Mouse (Mus musculus) MEL (cell line): ENCODE measurements at regions not wholly inside any gene's neighbourhood (a gene's known extent, or its start where the extent isn't known, plus 50 kb on each side); places are given as distances from the start of the nearest gene placed in this dataset.

Experiments
- DNase-seq: peaks from one replicate; pipeline ENCODE4 v3.0.0; 2011; ENCODE audit warnings: low read depth, low spot score
- H3K27ac ChIP-seq: 2 replicates; pipeline ENCODE4 v1.5.1; 2012; ENCODE audit warnings: low read depth, mild to moderate bottlenecking, control low read depth, low read length, moderate library complexity; ENCODE audit not compliant: control insufficient read depth
- H3K27me3 ChIP-seq, 2 experiments: fragments of 150-350 bp in 1 of 2; sonication (generic) in 1 of 2; 2 replicates each; pipeline ENCODE4 v1.6.1; 2012; ENCODE audit warnings: low read length in 2 of 2, mild to moderate bottlenecking in 2 of 2, improper control_type of control experiment in 1 of 2, moderate library complexity in 1 of 2; ENCODE audit not compliant: insufficient read depth in 2 of 2, control insufficient read depth in 1 of 2
- H3K36me3 ChIP-seq, 2 experiments: 2 replicates each; pipeline ENCODE4 v1.6.1; 2012 to 2014; ENCODE audit warnings: low read length in 2 of 2, improper control_type of control experiment in 1 of 2, inconsistent platforms in 1 of 2, mild to moderate bottlenecking in 1 of 2; ENCODE audit not compliant: insufficient read depth in 2 of 2, control insufficient read depth in 1 of 2
- H3K4me1 ChIP-seq, 2 experiments: fragments of 150-350 bp in 1 of 2; sonication (generic) in 1 of 2; 2 replicates each; pipeline ENCODE4 v1.6.1; 2012; ENCODE audit warnings: low read length in 2 of 2, improper control_type of control experiment in 1 of 2, mild to moderate bottlenecking in 1 of 2; ENCODE audit not compliant: insufficient read depth in 2 of 2, control insufficient read depth in 1 of 2
- H3K4me3 ChIP-seq, 2 experiments: fragments of 150-350 bp in 1 of 2; sonication (generic) in 1 of 2; 2 replicates each; pipeline ENCODE4 v1.5.1; 2012; ENCODE audit warnings: low read depth in 2 of 2, low read length in 2 of 2, mild to moderate bottlenecking in 2 of 2, moderate library complexity in 2 of 2, control low read depth in 1 of 2, improper control_type of control experiment in 1 of 2; ENCODE audit not compliant: control insufficient read depth in 1 of 2, insufficient read depth in 1 of 2
- H3K79me2 ChIP-seq: 2 replicates; pipeline ENCODE4 v1.6.1; 2012; ENCODE audit warnings: mild to moderate bottlenecking, low read length, moderate library complexity; ENCODE audit not compliant: control insufficient read depth, poor library complexity, insufficient read depth
- H3K9ac ChIP-seq: 2 replicates; pipeline ENCODE4 v1.6.1; 2012; ENCODE audit warnings: low read depth, mild to moderate bottlenecking, control low read depth, low read length, moderate library complexity; ENCODE audit not compliant: control insufficient read depth, poor library complexity, severe bottlenecking
- H3K9me3 ChIP-seq: fragments of 150-350 bp; sonication (generic); replicated peaks from 2 replicates; pipeline ENCODE4 v1.6.1; 2012; ENCODE audit warnings: mild to moderate bottlenecking, low read length, improper control_type of control experiment, moderate library complexity; ENCODE audit not compliant: insufficient read depth
- CHD1 ChIP-seq: IDR thresholded peaks from 2 replicates; pipeline ENCODE4 v1.6.1; 2012; ENCODE audit warnings: low read depth, mild to moderate bottlenecking, inconsistent platforms, low read length, improper control_type of control experiment
- CTCF ChIP-seq, 3 experiments: IDR thresholded peaks in 2 of 3; conservative IDR thresholded peaks in 1 of 3; 2 replicates each; pipeline ENCODE4 v1.5.1; 2011 to 2012; ENCODE audit warnings: low read length in 3 of 3, low read depth in 2 of 3, mild to moderate bottlenecking in 2 of 3, improper control_type of control experiment in 1 of 3, inconsistent platforms in 1 of 3, mixed read lengths in 1 of 3, moderate library complexity in 1 of 3; ENCODE audit not compliant: control insufficient read depth in 1 of 3, insufficient read depth in 1 of 3, poor library complexity in 1 of 3, severe bottlenecking in 1 of 3
- EP300 ChIP-seq, 2 experiments: IDR thresholded peaks; 2 replicates each; pipeline ENCODE4 v1.6.1; 2011; ENCODE audit warnings: improper control_type of control experiment in 2 of 2, low read length in 2 of 2, low read depth in 1 of 2, mild to moderate bottlenecking in 1 of 2
- GABPA ChIP-seq: IDR thresholded peaks from 2 replicates; pipeline ENCODE4 v1.6.1; 2012; ENCODE audit warnings: low read depth, mild to moderate bottlenecking, inconsistent platforms, low read length, improper control_type of control experiment, moderate library complexity
- GATA1 ChIP-seq: IDR thresholded peaks from 2 replicates; pipeline ENCODE4 v1.6.1; 2011; ENCODE audit warnings: low read depth, low read length, improper control_type of control experiment
- HCFC1 ChIP-seq: IDR thresholded peaks from 2 replicates; pipeline ENCODE4 v1.6.1; 2012; ENCODE audit warnings: low read depth, mild to moderate bottlenecking, inconsistent platforms, low read length, improper control_type of control experiment, moderate library complexity
- JUND ChIP-seq: IDR thresholded peaks from 2 replicates; pipeline ENCODE4 v1.6.1; 2011; ENCODE audit warnings: low read depth, mild to moderate bottlenecking, improper control_type of control experiment, low read length
- KAT2A ChIP-seq: conservative IDR thresholded peaks from 2 replicates; pipeline ENCODE4 v1.6.1; 2012; ENCODE audit warnings: low read depth, low read length, improper control_type of control experiment, inconsistent platforms
- MAFK ChIP-seq: IDR thresholded peaks from 2 replicates; pipeline ENCODE4 v1.6.1; 2011; ENCODE audit warnings: low read depth, mild to moderate bottlenecking, low read length, improper control_type of control experiment, borderline replicate concordance
- MAX ChIP-seq: IDR thresholded peaks from 2 replicates; pipeline ENCODE4 v1.6.1; 2011; ENCODE audit warnings: low read length, improper control_type of control experiment
- MXI1 ChIP-seq: IDR thresholded peaks from 2 replicates; pipeline ENCODE4 v1.6.1; 2011; ENCODE audit warnings: mild to moderate bottlenecking, low read depth, low read length, improper control_type of control experiment
- MYB ChIP-seq: IDR thresholded peaks from 2 replicates; pipeline ENCODE4 v1.6.1; 2011; ENCODE audit warnings: mild to moderate bottlenecking, low read depth, low read length, improper control_type of control experiment
- MYC ChIP-seq: IDR thresholded peaks from 2 replicates; pipeline ENCODE4 v1.6.1; 2011; ENCODE audit warnings: low read depth, mild to moderate bottlenecking, low read length, improper control_type of control experiment, moderate library complexity
- NELFE ChIP-seq: IDR thresholded peaks from 2 replicates; pipeline ENCODE4 v1.6.1; 2011; ENCODE audit warnings: low read depth, low read length, improper control_type of control experiment
- NRF1 ChIP-seq: IDR thresholded peaks from 2 replicates; pipeline ENCODE4 v1.6.1; 2014; ENCODE audit warnings: low read depth, mild to moderate bottlenecking, inconsistent platforms, low read length, improper control_type of control experiment, moderate library complexity; ENCODE audit not compliant: poor library complexity, insufficient read depth, severe bottlenecking
- POLR2A ChIP-seq, 2 experiments: IDR thresholded peaks; 2 replicates each; pipeline ENCODE4 v1.6.1; 2011 to 2012; ENCODE audit warnings: low read length in 2 of 2, mild to moderate bottlenecking in 2 of 2, control low read depth in 1 of 2, improper control_type of control experiment in 1 of 2, low read depth in 1 of 2, moderate library complexity in 1 of 2; ENCODE audit not compliant: control insufficient read depth in 1 of 2, insufficient read depth in 1 of 2, poor library complexity in 1 of 2
- POLR2AphosphoS2 ChIP-seq: IDR thresholded peaks from 2 replicates; pipeline ENCODE4 v1.6.1; 2011; ENCODE audit warnings: low read length, improper control_type of control experiment
- RCOR1 ChIP-seq: IDR thresholded peaks from 2 replicates; pipeline ENCODE4 v1.6.1; 2012; ENCODE audit warnings: low read depth, mild to moderate bottlenecking, inconsistent platforms, low read length, improper control_type of control experiment
- SMC3 ChIP-seq: IDR thresholded peaks from 2 replicates; pipeline ENCODE4 v1.6.1; 2011; ENCODE audit warnings: low read depth, low read length, improper control_type of control experiment
- TBP ChIP-seq: IDR thresholded peaks from 2 replicates; pipeline ENCODE4 v1.8.0; 2011; ENCODE audit warnings: low read depth, low read length, improper control_type of control experiment
- TCF12 ChIP-seq: IDR thresholded peaks from 2 replicates; pipeline ENCODE4 v1.6.1; 2014; ENCODE audit warnings: low read depth, mild to moderate bottlenecking, inconsistent platforms, low read length, improper control_type of control experiment, moderate library complexity
- UBTF ChIP-seq: IDR thresholded peaks from 2 replicates; pipeline ENCODE4 v1.6.1; 2012; ENCODE audit warnings: low read depth, mild to moderate bottlenecking, inconsistent platforms, low read length, improper control_type of control experiment, moderate library complexity, borderline replicate concordance; ENCODE audit not compliant: insufficient read depth
- USF1 ChIP-seq: IDR thresholded peaks from 2 replicates; pipeline ENCODE4 v1.6.1; 2014; ENCODE audit warnings: low read depth, mild to moderate bottlenecking, inconsistent platforms, low read length, improper control_type of control experiment, moderate library complexity
- USF2 ChIP-seq, 2 experiments: IDR thresholded peaks; 2 replicates each; pipeline ENCODE4 v1.6.1; 2011 to 2012; ENCODE audit warnings: improper control_type of control experiment in 2 of 2, low read length in 2 of 2, borderline replicate concordance in 1 of 2, inconsistent platforms in 1 of 2, low read depth in 1 of 2, mild to moderate bottlenecking in 1 of 2; ENCODE audit not compliant: insufficient read depth in 1 of 2
- ZKSCAN1 ChIP-seq: IDR thresholded peaks from 2 replicates; pipeline ENCODE4 v1.6.1; 2012; ENCODE audit warnings: low read depth, mild to moderate bottlenecking, inconsistent platforms, low read length, improper control_type of control experiment, moderate library complexity
- ZMIZ1 ChIP-seq: IDR thresholded peaks from 2 replicates; pipeline ENCODE4 v1.6.1; 2012; ENCODE audit warnings: low read depth, mild to moderate bottlenecking, inconsistent platforms, low read length, improper control_type of control experiment, moderate library complexity
- ZNF384 ChIP-seq: IDR thresholded peaks from 2 replicates; pipeline ENCODE4 v1.6.1; 2012; ENCODE audit warnings: low read depth, mild to moderate bottlenecking, inconsistent platforms, low read length, improper control_type of control experiment

DNA sequence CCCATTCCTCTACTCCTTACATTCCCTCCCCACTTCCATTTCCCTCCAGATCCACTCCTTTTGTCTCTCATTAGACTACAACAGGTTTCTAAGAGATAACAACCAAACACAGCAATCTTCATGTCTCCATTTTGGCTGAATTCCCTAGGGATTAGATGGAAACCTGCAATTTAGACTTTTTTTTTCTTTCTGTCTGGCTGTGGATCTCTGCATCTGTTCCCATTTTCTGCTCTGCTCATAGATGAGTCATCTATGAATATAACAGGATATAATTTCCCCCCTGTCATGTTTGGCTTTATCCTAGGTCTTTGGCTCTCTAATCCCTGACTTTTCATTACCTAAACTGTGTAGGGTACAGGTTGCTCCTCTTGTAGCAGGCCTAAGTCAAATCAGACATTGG is 73.1 kb upstream of the Speer4f2 start:
- H3K4me3 ChIP-seq = no peak overlapping the region
- TF ChIP-seq NELFE (no peak), RCOR1 (no peak), UBTF (no peak), TCF12 (no peak), EP300 (IDR thresholded peaks at IDR 0.05; ENCODE audit: low read depth in 1 of 2, low read length in 2 of 2) (no peak), MYC (no peak), POLR2A (IDR thresholded peaks at IDR 0.05; ENCODE audit: control insufficient read depth in 1 of 2, insufficient read depth in 1 of 2, low read depth in 1 of 2, low read length in 2 of 2, poor library complexity in 1 of 2) (no peak), NRF1 (no peak), GABPA (no peak), MYB (no peak), MAX (no peak), ZKSCAN1 (no peak), HCFC1 (no peak), USF2 (IDR thresholded peaks at IDR 0.05; ENCODE audit: borderline replicate concordance in 1 of 2, insufficient read depth in 1 of 2, low read depth in 1 of 2, low read length in 2 of 2) (no peak), JUND (no peak), CHD1 (no peak), MXI1 (no peak), GATA1 (no peak)
- H3K9me3 ChIP-seq = no peaks in the 10 kb centered on the region
- H3K4me1 ChIP-seq = no peaks in the 10 kb centered on the region
- no peak for DNase-seq
- no peak overlapping the region for H3K27ac ChIP-seq
- H3K9ac ChIP-seq = no peak overlapping the region
- no peaks in the 10 kb centered on the region for H3K36me3 ChIP-seq
- no peaks in the 10 kb centered on the region for H3K79me2 ChIP-seq
- H3K27me3 ChIP-seq = no peaks in the 10 kb centered on the region

DNA sequence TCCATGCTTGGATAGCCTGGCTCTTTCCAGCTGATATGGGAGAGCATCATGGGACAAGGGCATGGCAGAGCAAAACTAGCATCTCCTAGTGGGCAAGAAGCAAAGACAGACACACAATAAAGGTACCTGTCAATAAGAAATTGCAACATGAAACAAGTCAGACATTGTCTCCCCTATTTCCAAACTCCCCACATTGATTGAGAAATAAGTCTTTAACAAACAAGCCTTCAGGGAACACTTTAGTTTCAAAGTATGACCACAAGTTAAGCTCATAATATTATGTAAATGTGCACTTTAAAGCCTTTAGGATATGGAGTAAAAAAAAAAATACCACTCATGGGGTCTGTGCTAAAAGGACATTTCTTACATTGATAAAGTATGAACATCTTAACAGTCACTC is 51.5 kb upstream of the Speer4f2 start:
- Histone ChIP-seq H3K4me1 (no peaks in the 10 kb centered on the region), H3K79me2 (no peaks in the 10 kb centered on the region), H3K9ac (no peak overlapping the region), H3K4me3 (no peak overlapping the region), H3K36me3 (no peaks in the 10 kb centered on the region), H3K27ac (no peak overlapping the region), H3K27me3 (no peaks in the 10 kb centered on the region), H3K9me3 (no peaks in the 10 kb centered on the region)
- no peak for DNase-seq
- TF ChIP-seq TBP = no peak
- TF ChIP-seq USF1 = no peak
- TF ChIP-seq ZMIZ1 = no peak
- TF ChIP-seq POLR2AphosphoS2 = no peak
- TF ChIP-seq ZNF384 = no peak
- TF ChIP-seq JUND = no peak
- no peak for TF ChIP-seq CTCF (IDR thresholded peaks at IDR 0.05 in 2 of 3, conservative IDR thresholded peaks at IDR 0.05 in 1 of 3; ENCODE audit: control insufficient read depth in 1 of 3, insufficient read depth in 1 of 3, low read depth in 2 of 3, low read length in 3 of 3, poor library complexity in 1 of 3, severe bottlenecking in 1 of 3)
- no peak for TF ChIP-seq POLR2A (IDR thresholded peaks at IDR 0.05; ENCODE audit: control insufficient read depth in 1 of 2, insufficient read depth in 1 of 2, low read depth in 1 of 2, low read length in 2 of 2, poor library complexity in 1 of 2)
- TF ChIP-seq MAFK = no peak
- TF ChIP-seq SMC3 = no peak
- no peak for TF ChIP-seq MYC
- TF ChIP-seq EP300 (IDR thresholded peaks at IDR 0.05; ENCODE audit: low read depth in 1 of 2, low read length in 2 of 2) = no peak
- no peak for TF ChIP-seq KAT2A
- TF ChIP-seq ZKSCAN1 = no peak
